Mouse (Mus musculus): ENCODE results near the gene Slc39a7.

GRCm38 (mm10) chr17:33995651-33996050, 35.8 kb downstream of the Slc39a7 start:
- TF ChIP-seq CTCF (IDR thresholded peaks at IDR 0.05; ENCODE audit: low read depth) (no peak), EP300 (IDR thresholded peaks at IDR 0.05; ENCODE audit: low read depth) (no peak)
